In the genomic region with DNA sequence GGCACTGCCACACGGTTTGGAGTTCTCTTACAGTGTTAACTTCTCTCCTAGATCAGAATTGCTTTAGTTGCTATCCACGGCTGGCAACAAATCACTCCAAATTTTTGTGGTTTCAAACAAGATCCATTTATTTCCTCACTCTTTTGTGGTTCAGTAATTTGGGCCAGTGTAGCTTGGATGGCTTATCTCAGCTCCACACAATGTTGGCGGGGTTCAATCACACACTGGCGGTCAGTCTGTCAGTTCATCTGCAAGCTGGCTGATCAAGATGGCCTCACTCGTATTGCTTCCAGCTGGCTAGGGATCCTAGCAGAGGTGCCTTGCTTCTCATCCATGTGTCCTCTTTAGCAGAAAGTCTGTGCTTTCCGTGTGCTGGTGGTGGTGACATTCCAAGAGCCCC, we compare ENCODE assay signal across 16 mouse cellular contexts.
DNase-seq lines count a peak whose midpoint lies in the region; ATAC-seq lines count a peak whose summit lies in the region.
"Had no signal": no experiment of that assay in that cellular context is flagged by ENCODE, and none has a peak within 500 bp of the region (broad histone marks: within the 10 kb centered on the region; RNA-seq: fewer than 3 reads in every experiment).

No protein-coding gene starts in this region.

- intact Hi-C loops in left cerebral cortex, postnatal 4 days (cut with DNase I) = no loop called here

- DNase-seq in heart, adult 18-20 months = peak; percentile 3 to 7
- no peak for DNase-seq in heart, postnatal 4 days
- peak; percentile 23 for DNase-seq in 3134 (ENCODE audit: extremely low read depth, insufficient read length, low spot score)
- peak; percentile 22 for DNase-seq in 3T3-L1 (ENCODE audit: low read depth, low spot score)
- no peak for DNase-seq in right cerebral cortex, postnatal 25 days
- DNase-seq in left cerebral cortex, postnatal 4 days = no peak
- DNase-seq: adrenal gland, adult 2 months; cerebellum, adult 11 months; cerebellum, postnatal 25 days; gastrocnemius, postnatal 14 days; kidney, adult 2 months; liver, postnatal 0 days; spleen, adult 18-20 months had no signal

- ATAC-seq in granulocyte monocyte progenitor cell, adult 5-6 weeks (replicated peaks; ENCODE audit: poor library complexity, severe bottlenecking) = 0 out of 2 replicates have a peak, but pooled peaks have one; percentile 17
- ATAC-seq: CD4-positive, CD25-positive, alpha-beta regulatory T cell, adult 4 months; inflammation-experienced regulatory T-cells, adult 6 months; liver, postnatal 0 days had no signal

Comparison
In these comparisons a context has a peak if more than half of its experiments do, and no peak if none do; other contexts are left out.
1. DNase-seq: peak in heart, adult 18-20 months (2 of 2), 3134 (single experiment) and 3T3-L1 (single experiment); none in heart, postnatal 4 days (single experiment), right cerebral cortex, postnatal 25 days (single experiment) and left cerebral cortex, postnatal 4 days (single experiment).